Mouse (Mus musculus): ENCODE results near the gene Ces1b.

DNA sequence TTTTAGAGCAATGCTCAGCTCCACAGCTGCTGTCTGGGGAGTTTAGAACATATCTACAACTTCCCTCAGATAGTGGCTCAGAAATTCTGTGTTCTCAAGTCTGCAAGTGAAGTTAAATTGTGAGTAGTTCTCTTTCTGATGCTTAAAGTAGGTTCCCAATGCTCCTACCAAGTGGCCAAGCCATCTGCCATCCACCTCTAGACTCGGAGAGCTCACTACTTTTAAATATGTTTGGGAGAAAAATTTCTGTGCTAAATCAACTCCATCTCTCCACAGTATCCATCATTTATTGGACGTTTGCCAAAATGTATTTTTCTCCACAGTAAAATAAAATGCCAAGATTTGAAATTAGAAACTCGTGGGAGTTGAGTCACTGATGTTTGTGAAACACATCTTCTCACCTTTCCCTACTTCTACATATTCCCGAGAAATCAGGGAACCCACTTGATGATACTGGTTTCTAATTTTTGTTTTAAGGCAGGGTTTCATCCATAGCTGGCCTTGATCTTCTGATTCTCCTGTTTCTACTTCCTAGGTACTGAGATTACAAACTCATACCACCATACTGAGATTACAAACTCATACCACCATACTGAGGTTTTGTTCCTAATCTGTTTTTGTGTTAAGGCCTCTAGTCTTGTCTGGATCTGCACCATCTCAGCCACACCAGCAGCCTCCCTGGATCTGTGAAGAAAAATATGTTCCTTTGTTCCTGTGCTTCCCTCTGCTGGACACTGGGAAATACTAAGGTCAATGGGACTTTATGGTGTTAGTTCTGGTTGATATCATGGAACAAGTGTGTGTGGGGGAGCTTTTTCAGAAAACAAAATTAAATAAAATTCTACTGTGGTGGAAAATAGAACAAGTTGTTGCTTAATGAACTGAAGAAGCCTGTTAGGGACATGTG is 31.1 kb downstream of the Ces1b start:
- no peak for TF ChIP-seq CTCF (IDR thresholded peaks at IDR 0.05; ENCODE audit: borderline replicate concordance, insufficient read depth, low read depth, low read length)
- no peak for TF ChIP-seq POLR2A (IDR thresholded peaks at IDR 0.05; ENCODE audit: borderline replicate concordance, insufficient read depth, low read length)
